Mouse (Mus musculus): ENCODE data around the gene Camta1.
A peak's percentile ranks its signal among the peaks of the same experiment; 100 is the strongest.

Camta1 gene

GRCm38 (mm10) chr4:151172526-151172925 lies 689.1 kb downstream of the Camta1 start:
- DNase-seq = no peak

- no peak for DNase-seq
Observed at GRCm38 (mm10) chr4:151171117-151171516, 690.6 kb downstream of the Camta1 start.

- no peak for DNase-seq
Observed at GRCm38 (mm10) chr4:151170658-151171057, 691.0 kb downstream of the Camta1 start.

GRCm38 (mm10) chr4:151166969-151167368 lies 694.7 kb downstream of the Camta1 start:
- DNase-seq = no peak

- peak; percentile 92 for DNase-seq
Observed at GRCm38 (mm10) chr4:151165539-151165938, 696.1 kb downstream of the Camta1 start.

GRCm38 (mm10) chr4:151164309-151164708 lies 697.4 kb downstream of the Camta1 start:
- DNase-seq = no peak

- DNase-seq = no peak
Observed at GRCm38 (mm10) chr4:151161869-151162268, 699.8 kb downstream of the Camta1 start.

GRCm38 (mm10) chr4:151160932-151161331 lies 700.7 kb downstream of the Camta1 start:
- DNase-seq = no peak

- DNase-seq = no peak
Observed at GRCm38 (mm10) chr4:151160476-151160875, 701.2 kb downstream of the Camta1 start.

GRCm38 (mm10) chr4:151158250-151158649 lies 703.4 kb downstream of the Camta1 start:
- no peak for DNase-seq

- DNase-seq = peak; percentile 92
Observed at GRCm38 (mm10) chr4:151156904-151157303, 704.8 kb downstream of the Camta1 start.

GRCm38 (mm10) chr4:151155587-151155986 lies 706.1 kb downstream of the Camta1 start:
- no peak for DNase-seq

GRCm38 (mm10) chr4:151154306-151154705 lies 707.4 kb downstream of the Camta1 start:
- no peak for DNase-seq

GRCm38 (mm10) chr4:151152010-151152409 lies 709.7 kb downstream of the Camta1 start:
- no peak for DNase-seq

- no peak for DNase-seq
Observed at GRCm38 (mm10) chr4:151150842-151151241, 710.8 kb downstream of the Camta1 start.

- DNase-seq = no peak
Observed at GRCm38 (mm10) chr4:151150115-151150514, 711.6 kb downstream of the Camta1 start.

- DNase-seq = no peak
Observed at GRCm38 (mm10) chr4:151147541-151147940, 714.1 kb downstream of the Camta1 start.

GRCm38 (mm10) chr4:151144121-151144520 lies 717.6 kb downstream of the Camta1 start:
- no peak for DNase-seq

GRCm38 (mm10) chr4:151141196-151141880 lies 720.3 kb downstream of the Camta1 start:
- DNase-seq = peak; percentile 98

GRCm38 (mm10) chr4:151140368-151140982 lies 721.2 kb downstream of the Camta1 start:
- DNase-seq = no peak

GRCm38 (mm10) chr4:151139053-151139840 lies 722.4 kb downstream of the Camta1 start:
- DNase-seq = peak; percentile 73

- no peak for DNase-seq
Observed at GRCm38 (mm10) chr4:151138586-151138985, 723.1 kb downstream of the Camta1 start.

GRCm38 (mm10) chr4:151138135-151138534 lies 723.5 kb downstream of the Camta1 start:
- no peak for DNase-seq

GRCm38 (mm10) chr4:151137701-151138100 lies 724.0 kb downstream of the Camta1 start:
- DNase-seq = no peak

Measured in lung, postnatal 14 days (tissue).